Mouse (Mus musculus): ENCODE measurements at regions not wholly inside any gene's neighbourhood (a gene's known extent, or its start where the extent isn't known, plus 50 kb on each side); places are given as distances from the start of the nearest gene placed in this dataset.

- TF ChIP-seq POLR2A (IDR thresholded peaks at IDR 0.05; ENCODE audit: low read depth, low read length): no peak
- no peak for TF ChIP-seq CTCF (conservative IDR thresholded peaks at IDR 0.05; ENCODE audit: insufficient read depth, insufficient read length, low read depth, low read length)
- Histone ChIP-seq H3K27me3 (replicated peaks; ENCODE audit: control insufficient read depth, insufficient read depth, low read length) (no peaks in the 10 kb centered on the region), H3K4me3 (ENCODE audit: insufficient read depth, low read depth, low read length) (no peak overlapping the region), H3K36me3 (ENCODE audit: control insufficient read depth, insufficient read depth, low read length) (no peaks in the 10 kb centered on the region), H3K4me1 (ENCODE audit: control insufficient read depth, insufficient read depth, low read length) (no peaks in the 10 kb centered on the region), H3K27ac (ENCODE audit: insufficient read depth, low read depth, low read length) (no peak overlapping the region)
- 48% methylated on average over 2 of the region's 2 CpGs for WGBS
- no peak for DNase-seq
Observed at GRCm38 (mm10) chr8:90192856-90193255, 155.3 kb downstream of the Tox3 start.

GRCm38 (mm10) chr8:90182807-90183206 is 165.3 kb downstream of the Tox3 start:
- no peaks in the 10 kb centered on the region for H3K27me3 ChIP-seq (replicated peaks; ENCODE audit: control insufficient read depth, insufficient read depth, low read length)
- DNase-seq: no peak
- H3K4me3 ChIP-seq (ENCODE audit: insufficient read depth, low read depth, low read length): no peak overlapping the region
- no peaks in the 10 kb centered on the region for H3K4me1 ChIP-seq (ENCODE audit: control insufficient read depth, insufficient read depth, low read length)
- no peak overlapping the region for H3K27ac ChIP-seq (ENCODE audit: insufficient read depth, low read depth, low read length)
- TF ChIP-seq CTCF (conservative IDR thresholded peaks at IDR 0.05; ENCODE audit: insufficient read depth, insufficient read length, low read depth, low read length) (no peak), POLR2A (IDR thresholded peaks at IDR 0.05; ENCODE audit: low read depth, low read length) (no peak)
- H3K36me3 ChIP-seq (ENCODE audit: control insufficient read depth, insufficient read depth, low read length): no peaks in the 10 kb centered on the region
- WGBS: 69% methylated on average over 6 of the region's 6 CpGs

GRCm38 (mm10) chr8:90176771-90177170 is 171.4 kb downstream of the Tox3 start:
- H3K27me3 ChIP-seq (replicated peaks; ENCODE audit: control insufficient read depth, insufficient read depth, low read length): no peaks in the 10 kb centered on the region
- TF ChIP-seq POLR2A (IDR thresholded peaks at IDR 0.05; ENCODE audit: low read depth, low read length) (no peak), CTCF (conservative IDR thresholded peaks at IDR 0.05; ENCODE audit: insufficient read depth, insufficient read length, low read depth, low read length) (no peak)
- WGBS: 73% methylated on average over 7 of the region's 7 CpGs

GRCm38 (mm10) chr8:90176335-90176734 is 171.8 kb downstream of the Tox3 start:
- Histone ChIP-seq H3K4me3 (ENCODE audit: insufficient read depth, low read depth, low read length) (no peak overlapping the region), H3K4me1 (ENCODE audit: control insufficient read depth, insufficient read depth, low read length) (no peaks in the 10 kb centered on the region), H3K27me3 (replicated peaks; ENCODE audit: control insufficient read depth, insufficient read depth, low read length) (no peaks in the 10 kb centered on the region), H3K27ac (ENCODE audit: insufficient read depth, low read depth, low read length) (no peak overlapping the region), H3K36me3 (ENCODE audit: control insufficient read depth, insufficient read depth, low read length) (no peaks in the 10 kb centered on the region)
- WGBS: 61% methylated on average over 9 of the region's 9 CpGs
- TF ChIP-seq POLR2A (IDR thresholded peaks at IDR 0.05; ENCODE audit: low read depth, low read length): no peak
- no peak for TF ChIP-seq CTCF (conservative IDR thresholded peaks at IDR 0.05; ENCODE audit: insufficient read depth, insufficient read length, low read depth, low read length)
- DNase-seq: no peak

More at GRCm38 (mm10) chr8:90176771-90177170, 171.4 kb downstream of the Tox3 start:
- Histone ChIP-seq H3K4me1 (ENCODE audit: control insufficient read depth, insufficient read depth, low read length) (no peaks in the 10 kb centered on the region), H3K27ac (ENCODE audit: insufficient read depth, low read depth, low read length) (no peak overlapping the region), H3K36me3 (ENCODE audit: control insufficient read depth, insufficient read depth, low read length) (no peaks in the 10 kb centered on the region), H3K4me3 (ENCODE audit: insufficient read depth, low read depth, low read length) (no peak overlapping the region)
- DNase-seq: no peak

GRCm38 (mm10) chr8:90166639-90167038 is 181.5 kb downstream of the Tox3 start:
- Histone ChIP-seq H3K27me3 (replicated peaks; ENCODE audit: control insufficient read depth, insufficient read depth, low read length) (no peaks in the 10 kb centered on the region), H3K36me3 (ENCODE audit: control insufficient read depth, insufficient read depth, low read length) (no peaks in the 10 kb centered on the region), H3K27ac (ENCODE audit: insufficient read depth, low read depth, low read length) (no peak overlapping the region), H3K4me3 (ENCODE audit: insufficient read depth, low read depth, low read length) (no peak overlapping the region), H3K4me1 (ENCODE audit: control insufficient read depth, insufficient read depth, low read length) (no peaks in the 10 kb centered on the region)
- 94% methylated on average over 2 of the region's 2 CpGs for WGBS
- no peak for TF ChIP-seq CTCF (conservative IDR thresholded peaks at IDR 0.05; ENCODE audit: insufficient read depth, insufficient read length, low read depth, low read length)
- no peak for TF ChIP-seq POLR2A (IDR thresholded peaks at IDR 0.05; ENCODE audit: low read depth, low read length)
- no peak for DNase-seq

- H3K4me1 ChIP-seq (ENCODE audit: control insufficient read depth, insufficient read depth, low read length): no peaks in the 10 kb centered on the region
- no peaks in the 10 kb centered on the region for H3K36me3 ChIP-seq (ENCODE audit: control insufficient read depth, insufficient read depth, low read length)
- no peak for DNase-seq
- no peaks in the 10 kb centered on the region for H3K27me3 ChIP-seq (replicated peaks; ENCODE audit: control insufficient read depth, insufficient read depth, low read length)
- TF ChIP-seq POLR2A (IDR thresholded peaks at IDR 0.05; ENCODE audit: low read depth, low read length) (no peak), CTCF (conservative IDR thresholded peaks at IDR 0.05; ENCODE audit: insufficient read depth, insufficient read length, low read depth, low read length) (no peak)
- no peak overlapping the region for H3K4me3 ChIP-seq (ENCODE audit: insufficient read depth, low read depth, low read length)
- H3K27ac ChIP-seq (ENCODE audit: insufficient read depth, low read depth, low read length): no peak overlapping the region
- 87% methylated on average over 5 of the region's 5 CpGs for WGBS
Observed at GRCm38 (mm10) chr8:90151477-90151876, 196.7 kb downstream of the Tox3 start.

- no peaks in the 10 kb centered on the region for H3K4me1 ChIP-seq (ENCODE audit: control insufficient read depth, insufficient read depth, low read length)
- H3K36me3 ChIP-seq (ENCODE audit: control insufficient read depth, insufficient read depth, low read length): no peaks in the 10 kb centered on the region
- no peak overlapping the region for H3K27ac ChIP-seq (ENCODE audit: insufficient read depth, low read depth, low read length)
- H3K4me3 ChIP-seq (ENCODE audit: insufficient read depth, low read depth, low read length): no peak overlapping the region
- WGBS: 47% methylated on average over 6 of the region's 6 CpGs
- no peak for DNase-seq
- no peaks in the 10 kb centered on the region for H3K27me3 ChIP-seq (replicated peaks; ENCODE audit: control insufficient read depth, insufficient read depth, low read length)
- no peak for TF ChIP-seq POLR2A (IDR thresholded peaks at IDR 0.05; ENCODE audit: low read depth, low read length)
- no peak for TF ChIP-seq CTCF (conservative IDR thresholded peaks at IDR 0.05; ENCODE audit: insufficient read depth, insufficient read length, low read depth, low read length)
Observed at GRCm38 (mm10) chr8:90149903-90150302, 198.2 kb downstream of the Tox3 start.

GRCm38 (mm10) chr8:90134626-90135025 is 213.5 kb downstream of the Tox3 start:
- Histone ChIP-seq H3K36me3 (ENCODE audit: control insufficient read depth, insufficient read depth, low read length) (no peaks in the 10 kb centered on the region), H3K27me3 (replicated peaks; ENCODE audit: control insufficient read depth, insufficient read depth, low read length) (no peaks in the 10 kb centered on the region), H3K4me1 (ENCODE audit: control insufficient read depth, insufficient read depth, low read length) (no peaks in the 10 kb centered on the region), H3K4me3 (ENCODE audit: insufficient read depth, low read depth, low read length) (no peak overlapping the region), H3K27ac (ENCODE audit: insufficient read depth, low read depth, low read length) (no peak overlapping the region)
- no peak for DNase-seq
- WGBS: 82% methylated on average over 5 of the region's 5 CpGs
- TF ChIP-seq CTCF (conservative IDR thresholded peaks at IDR 0.05; ENCODE audit: insufficient read depth, insufficient read length, low read depth, low read length) (no peak), POLR2A (IDR thresholded peaks at IDR 0.05; ENCODE audit: low read depth, low read length) (no peak)

Measured in kidney, adult 2 months (tissue).